Mouse (Mus musculus) liver, adult 2 months (tissue): ENCODE data around the gene Ube2g2. TPM values are rescaled to one million over a fixed set of nuclear protein-coding genes. Genes with fewer than 3 reads are reported as not detected.
A peak's percentile ranks its signal among the peaks of the same experiment; 100 is the strongest.

ENCODE experiments used
- DNase-seq: peaks from one replicate; pipeline ENCODE4 v3.0.0-alpha.2; 2011; ENCODE audit warnings: low read depth, low spot score; ENCODE audit errors: extremely low read depth
- H3K27ac ChIP-seq: fragments of 200-500 bp; replicated peaks from 2 replicates; pipeline ENCODE4 v1.5.1; 2012; ENCODE audit warnings: low read depth, mild to moderate bottlenecking, control low read depth, inconsistent platforms, low read length; ENCODE audit not compliant: insufficient read depth
- H3K27me3 ChIP-seq: fragments of 200-500 bp; 2 replicates; pipeline ENCODE4 v1.6.1; 2012; ENCODE audit warnings: mild to moderate bottlenecking, moderate library complexity, low read length, inconsistent platforms; ENCODE audit not compliant: control insufficient read depth, insufficient read depth
- H3K36me3 ChIP-seq: fragments of 200-500 bp; 2 replicates; pipeline ENCODE4 v1.6.1; 2012; ENCODE audit warnings: low read length, inconsistent platforms; ENCODE audit not compliant: control insufficient read depth, insufficient read depth
- H3K4me1 ChIP-seq: fragments of 200-500 bp; 2 replicates; pipeline ENCODE4 v1.6.1; 2011; ENCODE audit warnings: low read length; ENCODE audit not compliant: control insufficient read depth, insufficient read depth
- H3K4me3 ChIP-seq: fragments of 200-500 bp; 2 replicates; pipeline ENCODE4 v1.5.1; 2011; ENCODE audit warnings: low read depth, mild to moderate bottlenecking, control low read depth, low read length, moderate library complexity; ENCODE audit not compliant: insufficient read depth
- H3K79me2 ChIP-seq: fragments of 200-500 bp; 2 replicates; pipeline ENCODE4 v1.6.1; 2012; ENCODE audit warnings: inconsistent platforms, mild to moderate bottlenecking, low read length, moderate library complexity; ENCODE audit not compliant: control insufficient read depth, insufficient read depth
- H3K9ac ChIP-seq: fragments of 200-500 bp; 2 replicates; pipeline ENCODE4 v1.6.1; 2012; ENCODE audit warnings: low read depth, mild to moderate bottlenecking, control low read depth, inconsistent platforms, low read length
- CTCF ChIP-seq: fragments of 200-500 bp; IDR thresholded peaks from 2 replicates; pipeline ENCODE4 v1.5.1; 2011; ENCODE audit warnings: low read depth, low read length, control low read depth
- POLR2A ChIP-seq: fragments of 200-500 bp; IDR thresholded peaks from 2 replicates; pipeline ENCODE4 v1.6.1; 2011; ENCODE audit warnings: low read length, control low read depth; ENCODE audit not compliant: insufficient read depth; ENCODE audit errors: extremely low read depth
- WGBS: fragments of 180-500 bp; shearing (Covaris S2); methylation state at CpG from one replicate; pipeline ENCODE4 v1.1.7; 2018; 5-methylcytosine and 5-hydroxymethylcytosine counted together
- polyA plus RNA-seq: library from polyadenylated mRNA; depleted of rRNA; stranded (reverse); fragments of >200 nt; gene quantifications from 2 replicates; pipeline ENCODE4 v1.2.3, GENCODE M21; 2012; rRNA removed
- total RNA-seq: library from RNA; depleted of rRNA; stranded (reverse); fragments of >200 nt; gene quantifications from 2 replicates; pipeline ENCODE4 v1.2.3, GENCODE M21; 2014; rRNA removed

Gene Ube2g2
- total RNA-seq: 21.6 and 22.3 TPM in 2 replicates
- polyA plus RNA-seq: 30.4 and 34.2 TPM in 2 replicates

DNA sequence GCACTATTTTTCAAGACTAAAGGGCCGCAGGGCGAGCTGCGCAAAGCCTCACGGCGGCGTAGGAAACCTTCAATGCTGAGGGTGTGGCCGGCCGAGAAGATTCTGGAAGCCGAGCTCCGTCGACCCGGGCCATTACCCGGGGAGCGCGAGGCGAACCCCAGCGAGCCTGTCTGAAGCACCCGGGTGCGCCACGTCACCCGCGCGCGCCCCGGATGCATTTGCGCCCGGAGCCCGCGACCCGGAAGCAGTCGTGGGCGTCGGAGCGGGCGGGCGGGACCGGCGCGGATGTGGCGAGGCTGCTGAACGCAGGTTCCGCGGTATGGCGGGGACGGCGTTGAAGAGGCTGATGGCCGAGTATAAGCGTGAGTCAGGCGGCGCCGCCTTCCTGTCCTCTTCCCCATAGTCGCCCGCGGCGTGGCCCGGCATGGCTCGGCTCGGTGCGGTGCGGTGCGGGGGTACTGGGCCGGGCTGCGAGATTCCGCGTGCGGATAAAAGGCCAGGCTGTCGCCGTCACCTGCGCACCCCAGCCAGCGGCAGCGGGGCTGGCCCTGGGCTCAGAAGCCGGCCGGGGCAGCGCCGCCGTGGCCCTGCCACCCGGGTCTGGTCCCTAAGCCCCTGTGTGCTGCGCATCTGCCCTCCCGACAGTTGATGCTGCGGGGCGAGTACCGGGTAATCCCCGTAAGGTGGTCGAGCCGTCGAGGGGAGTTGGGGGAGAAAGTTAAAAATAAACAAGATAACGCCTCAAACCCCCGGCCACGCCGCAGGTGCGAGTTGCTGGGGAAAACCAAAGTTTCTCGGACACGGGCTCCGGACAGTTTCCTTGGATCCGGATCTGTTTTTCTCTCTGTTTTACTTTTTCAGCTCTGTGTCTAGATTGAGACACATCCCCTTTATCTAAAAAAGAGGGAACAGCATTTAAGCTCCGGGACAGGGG is at the start of gene Ube2g2:
Gene Ube2g2 (plus strand): TSS at position 221 of the 934 bp plus-strand sequence.
- TF ChIP-seq POLR2A (peak; percentile 72), CTCF (no peak)
- WGBS: under 1% methylated on average over 96 of the region's 96 CpGs
- H3K36me3 ChIP-seq: no peaks in the 10 kb centered on the region; the same call in 1 of the 2 replicates
- H3K4me1 ChIP-seq: peaks cover 29% of the 10 kb centered on the region
- H3K27ac ChIP-seq: peak within 1 kb of the TSS; percentile 91
- H3K4me3 ChIP-seq: peak within 1 kb of the TSS; percentile 99
- peaks cover 15% of the 10 kb centered on the region; the same call in 1 of the 2 replicates for H3K79me2 ChIP-seq
- DNase-seq: peak; percentile 58
- no peaks in the 10 kb centered on the region for H3K27me3 ChIP-seq
- H3K9ac ChIP-seq: peak within 1 kb of the TSS; percentile 100

DNA sequence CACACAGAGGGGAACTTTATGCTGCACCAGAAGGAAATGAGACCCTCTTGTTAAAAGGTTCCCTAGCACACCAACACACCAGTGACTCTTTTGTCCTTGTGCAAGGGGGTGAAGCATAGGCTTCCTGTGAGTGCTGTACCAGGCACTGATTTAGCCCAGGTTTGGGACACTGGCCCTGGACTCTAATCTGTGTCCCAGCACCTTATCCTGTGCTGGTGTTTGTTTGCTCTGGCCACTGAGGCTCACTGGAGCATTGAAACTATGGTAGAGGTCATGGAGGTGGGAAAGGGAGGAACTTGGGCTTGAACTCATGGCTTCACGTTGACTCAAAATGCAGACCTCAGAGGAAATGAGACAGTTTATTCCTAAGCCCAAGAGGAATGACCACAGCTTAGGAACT is 48.9 kb upstream of the Ube2g2 start:
- H3K27ac ChIP-seq: peak overlapping the region; percentile 35; the same call in 1 of the 2 replicates
- peaks cover 16% of the 10 kb centered on the region; the same call in 1 of the 2 replicates for H3K4me1 ChIP-seq
- TF ChIP-seq POLR2A (no peak), CTCF (no peak)
- H3K79me2 ChIP-seq: no peaks in the 10 kb centered on the region
- H3K36me3 ChIP-seq: no peaks in the 10 kb centered on the region
- no peak overlapping the region for H3K9ac ChIP-seq
- no peak overlapping the region for H3K4me3 ChIP-seq
- WGBS: 10% methylated on average over 1 of the region's 1 CpGs
- DNase-seq: peak; percentile 84
- no peaks in the 10 kb centered on the region for H3K27me3 ChIP-seq

DNA sequence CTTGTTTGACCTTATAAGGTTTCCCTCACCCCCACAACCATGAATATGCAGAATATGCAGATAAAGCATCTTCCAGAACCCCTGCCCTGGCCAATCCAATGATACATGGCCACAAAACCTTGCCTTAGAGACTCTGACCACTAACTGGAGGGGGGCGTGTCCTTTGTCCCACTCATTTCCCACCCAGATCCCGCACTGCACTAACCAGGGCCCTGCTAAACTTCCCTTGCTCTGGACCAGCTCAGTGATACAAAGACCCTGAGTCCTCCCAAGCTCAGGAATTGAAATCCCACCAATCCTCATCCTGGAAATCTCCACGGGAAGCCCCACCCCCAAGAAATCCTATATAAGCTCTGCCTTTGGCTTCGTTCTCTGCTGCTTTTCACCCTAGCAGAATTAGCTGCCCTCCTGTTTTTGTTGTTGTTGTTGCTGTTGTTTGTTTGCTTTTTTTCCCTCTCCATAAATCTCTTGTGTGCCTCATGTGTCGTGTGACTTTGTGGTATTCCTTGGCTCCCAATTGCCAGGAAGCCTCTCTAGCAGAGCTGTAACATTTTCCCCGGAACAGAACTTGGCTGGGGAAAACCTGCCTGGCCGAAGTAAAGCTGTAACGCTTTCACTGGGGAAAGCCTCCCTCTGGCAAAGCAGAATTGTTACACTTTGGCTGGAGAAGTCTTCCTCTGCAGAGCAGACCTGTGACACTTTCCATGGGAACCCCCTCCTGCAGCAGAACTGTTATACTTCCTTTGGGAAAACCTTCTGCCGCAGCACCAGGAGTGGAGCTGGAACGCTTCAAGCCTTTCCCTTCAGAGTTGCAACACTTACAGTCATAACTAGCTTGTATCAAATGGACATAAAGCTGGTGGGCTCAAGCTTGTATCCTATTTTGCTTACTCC is 41.8 kb upstream of the Ube2g2 start:
- peak; percentile 28 for DNase-seq
- Histone ChIP-seq H3K27ac (0 out of 2 replicates have a peak overlapping the region, but pooled peaks have one; percentile 84), H3K27me3 (no peaks in the 10 kb centered on the region), H3K9ac (no peak overlapping the region), H3K36me3 (no peaks in the 10 kb centered on the region), H3K4me3 (no peak overlapping the region), H3K79me2 (peaks cover 18% of the 10 kb centered on the region; the same call in 1 of the 2 replicates), H3K4me1 (peaks cover 17% of the 10 kb centered on the region)
- 69% methylated on average over 10 of the region's 10 CpGs for WGBS
- TF ChIP-seq CTCF (no peak), POLR2A (no peak)

DNA sequence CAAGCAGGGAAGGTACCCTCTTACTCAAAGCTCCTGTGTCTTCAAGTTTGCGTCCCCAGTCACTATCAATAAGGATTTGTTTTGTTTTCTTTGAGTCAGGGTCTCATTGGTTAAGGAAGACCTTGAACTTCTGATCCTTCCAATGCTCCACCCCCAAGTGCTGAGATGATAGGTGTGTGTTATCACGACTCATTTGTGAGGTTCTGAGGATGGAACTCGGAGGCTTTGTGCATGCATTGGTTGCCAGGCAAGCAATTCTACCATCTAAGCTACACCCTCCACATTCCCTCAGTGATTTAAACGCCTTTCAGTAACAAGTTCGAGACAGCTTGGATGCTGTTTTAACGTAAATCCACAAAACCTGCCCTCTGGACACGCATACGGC is 41.1 kb upstream of the Ube2g2 start:
- H3K4me3 ChIP-seq: peak overlapping the region; percentile 5
- H3K79me2 ChIP-seq: peaks cover 25% of the 10 kb centered on the region; the same call in 1 of the 2 replicates
- H3K27ac ChIP-seq: peak overlapping the region; percentile 84
- H3K4me1 ChIP-seq: peaks cover 22% of the 10 kb centered on the region
- WGBS: 1% methylated on average over 8 of the region's 8 CpGs
- no peaks in the 10 kb centered on the region for H3K36me3 ChIP-seq
- no peaks in the 10 kb centered on the region for H3K27me3 ChIP-seq
- DNase-seq: peak; percentile 66
- TF ChIP-seq CTCF (no peak), POLR2A (no peak)
- H3K9ac ChIP-seq: peak overlapping the region; percentile 68

DNA sequence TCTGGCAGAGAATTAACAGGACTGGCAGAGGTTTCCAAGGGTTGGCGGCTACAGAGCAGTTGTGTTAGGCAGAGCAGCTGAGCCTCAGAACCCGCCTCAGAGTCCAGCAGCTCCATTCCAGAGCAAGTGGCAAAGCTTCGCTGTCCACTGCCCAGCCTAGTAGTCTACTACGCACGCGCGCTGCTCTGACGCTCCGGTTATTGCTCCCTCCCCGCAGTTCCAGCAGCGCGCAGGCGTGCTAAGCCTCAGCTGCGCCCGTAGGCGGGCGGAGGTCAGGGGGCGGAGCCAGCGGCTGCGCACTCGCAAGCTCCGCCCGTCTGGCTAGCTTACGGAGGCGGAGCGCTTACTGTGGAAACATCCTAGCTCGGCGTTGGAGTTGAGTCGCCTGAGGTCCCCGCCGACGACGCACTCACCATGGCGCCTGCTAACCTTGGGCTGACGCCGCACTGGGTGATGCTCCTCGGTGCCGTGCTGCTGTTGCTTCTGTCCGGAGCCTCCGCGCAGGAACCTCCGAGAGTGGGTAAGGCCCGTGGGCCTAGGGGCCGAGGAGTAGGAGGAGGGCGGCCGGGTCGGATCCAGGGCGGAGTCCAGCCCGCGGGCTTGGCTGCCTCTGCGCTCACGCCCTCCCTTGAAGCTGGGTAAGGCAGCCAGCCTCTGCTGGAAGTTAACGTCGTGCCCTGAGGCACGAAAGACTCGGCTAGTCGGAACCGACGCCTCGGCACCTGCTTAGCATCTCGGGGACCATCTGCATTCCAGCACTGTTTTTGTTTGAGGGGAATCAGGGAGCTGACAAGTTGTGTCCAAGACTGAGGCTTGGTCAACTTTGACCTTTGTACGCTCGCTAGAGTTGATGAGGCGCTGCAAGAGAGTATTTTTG is 40.4 kb upstream of the Ube2g2 start, which contains the start of gene Pttg1ip:
Gene Pttg1ip (plus strand): TSS at position 313 of the 877 bp plus-strand sequence.
- DNase-seq: peak; percentile 92
- Histone ChIP-seq H3K4me3 (peak within 1 kb of the TSS; percentile 89), H3K4me1 (peaks cover 27% of the 10 kb centered on the region)

More for the DNA sequence above, 40.4 kb upstream of the Ube2g2 start, which contains the start of gene Pttg1ip:
- TF ChIP-seq POLR2A (peak; percentile 97), CTCF (no peak)
- no peaks in the 10 kb centered on the region for H3K27me3 ChIP-seq
- under 1% methylated on average over 64 of the region's 64 CpGs for WGBS
- no peaks in the 10 kb centered on the region for H3K36me3 ChIP-seq
- peak within 1 kb of the TSS; percentile 96 for H3K27ac ChIP-seq
- peak within 1 kb of the TSS; percentile 96 for H3K9ac ChIP-seq
- peaks cover 31% of the 10 kb centered on the region; the same call in 1 of the 2 replicates for H3K79me2 ChIP-seq
